Mouse (Mus musculus) neural tube, embryonic 14.5 days (tissue): ENCODE data around the gene Cpsf4l. TPM values are rescaled to one million over a fixed set of nuclear protein-coding genes. Genes with fewer than 3 reads are reported as not detected.

Experiments
- ATAC-seq: fragments of 200-750 bp; cut with Nextera tagmentation; 2 replicates; pipeline ENCODE4 v1.8.0; 2017; ENCODE audit warnings: low read depth, mild to moderate bottlenecking, moderate TSS enrichment, moderate library complexity
- H3K27ac ChIP-seq: fragments of 300-500 bp; sonication (generic); 2 replicates; pipeline ENCODE4 v1.5.1; 2014; ENCODE audit warnings: low read depth, mild to moderate bottlenecking, control low read depth, low read length, moderate library complexity, mixed read lengths
- H3K27me3 ChIP-seq: fragments of 300-500 bp; sonication (generic); 2 replicates; pipeline ENCODE4 v1.6.1; 2014; ENCODE audit warnings: low read length; ENCODE audit not compliant: control insufficient read depth, insufficient read depth
- H3K36me3 ChIP-seq: fragments of 300-500 bp; sonication (generic); 2 replicates; pipeline ENCODE4 v1.6.1; 2014; ENCODE audit warnings: low read length, mixed read lengths; ENCODE audit not compliant: control insufficient read depth, insufficient read depth
- H3K4me1 ChIP-seq: fragments of 300-500 bp; sonication (generic); 2 replicates; pipeline ENCODE4 v1.6.1; 2014; ENCODE audit warnings: low read length; ENCODE audit not compliant: control insufficient read depth, insufficient read depth
- H3K4me2 ChIP-seq: fragments of 300-500 bp; sonication (generic); 2 replicates; pipeline ENCODE4 v1.6.1; 2014; ENCODE audit warnings: mild to moderate bottlenecking, low read depth, low read length, control low read depth
- H3K4me3 ChIP-seq: fragments of 300-500 bp; sonication (generic); 2 replicates; pipeline ENCODE4 v1.5.1; 2014; ENCODE audit warnings: low read depth, low read length, control low read depth, mixed read lengths
- H3K9ac ChIP-seq: fragments of 300-500 bp; sonication (generic); replicated peaks from 2 replicates; pipeline ENCODE4 v1.6.1; 2014; ENCODE audit warnings: low read depth, mild to moderate bottlenecking, control low read depth, low read length, mixed read lengths
- H3K9me3 ChIP-seq: fragments of 300-500 bp; sonication (generic); 2 replicates; pipeline ENCODE4 v1.6.1; 2016; ENCODE audit warnings: low read length; ENCODE audit not compliant: control insufficient read depth
- WGBS: fragments of 180-500 bp; shearing (Covaris S2); extraction: QIAGEN DNeasy Blood & Tissue Kit; methylation state at CpG from one replicate; pipeline ENCODE4 v1.1.7; 2014; 5-methylcytosine and 5-hydroxymethylcytosine counted together
- polyA plus RNA-seq: library from polyadenylated mRNA; unstranded; fragments of >200 nt; fragmentation: Nextera tagmentation; extraction: Ambion mirVana; gene quantifications from 2 replicates; pipeline ENCODE4 v1.2.1, GENCODE M21; 2014

The Cpsf4l gene
- polyA plus RNA-seq, 1 experiment from 2014 or later, result 0.72 TPM

GRCm38 (mm10) chr11:113739213-113739612 is 29.4 kb upstream of the Cpsf4l start:
- Histone ChIP-seq H3K36me3 (no peaks in the 10 kb centered on the region), H3K9me3 (no peaks in the 10 kb centered on the region), H3K27ac (no peak overlapping the region), H3K4me3 (no peak overlapping the region), H3K9ac (no peak overlapping the region), H3K27me3 (no peaks in the 10 kb centered on the region), H3K4me1 (0 out of 2 replicates have a peak, but pooled peaks cover 8% of the 10 kb centered on the region), H3K4me2 (no peak overlapping the region)
- WGBS, result 81% methylated on average over 8 of the region's 8 CpGs
- no peak for ATAC-seq

- 58% methylated on average over 8 of the region's 8 CpGs for WGBS
- Histone ChIP-seq H3K4me2 (no peak overlapping the region), H3K27ac (no peak overlapping the region), H3K9me3 (no peaks in the 10 kb centered on the region), H3K4me1 (0 out of 2 replicates have a peak, but pooled peaks cover 8% of the 10 kb centered on the region), H3K9ac (no peak overlapping the region), H3K36me3 (no peaks in the 10 kb centered on the region), H3K4me3 (no peak overlapping the region), H3K27me3 (no peaks in the 10 kb centered on the region)
- no peak for ATAC-seq
Measured at GRCm38 (mm10) chr11:113737912-113738311, 28.1 kb upstream of the Cpsf4l start.

- Histone ChIP-seq H3K9ac (no peak overlapping the region), H3K4me2 (no peak overlapping the region), H3K36me3 (no peaks in the 10 kb centered on the region), H3K4me3 (no peak overlapping the region), H3K4me1 (0 out of 2 replicates have a peak, but pooled peaks cover 8% of the 10 kb centered on the region), H3K27me3 (no peaks in the 10 kb centered on the region), H3K9me3 (no peaks in the 10 kb centered on the region), H3K27ac (no peak overlapping the region)
- 91% methylated on average over 3 of the region's 3 CpGs for WGBS
- ATAC-seq, result no peak
Measured at GRCm38 (mm10) chr11:113737553-113737854, 27.7 kb upstream of the Cpsf4l start.

GRCm38 (mm10) chr11:113736848-113737552 is 27.2 kb upstream of the Cpsf4l start:
- no peaks in the 10 kb centered on the region for H3K9me3 ChIP-seq
- no peak for ATAC-seq
- 71% methylated on average over 11 of the region's 11 CpGs for WGBS
- H3K9ac ChIP-seq, result no peak overlapping the region
- no peaks in the 10 kb centered on the region for H3K36me3 ChIP-seq
- no peak overlapping the region for H3K4me3 ChIP-seq
- H3K27me3 ChIP-seq, result no peaks in the 10 kb centered on the region
- H3K4me1 ChIP-seq, result 0 out of 2 replicates have a peak, but pooled peaks cover 8% of the 10 kb centered on the region
- H3K4me2 ChIP-seq, result no peak overlapping the region
- no peak overlapping the region for H3K27ac ChIP-seq

GRCm38 (mm10) chr11:113735151-113735550 is 25.3 kb upstream of the Cpsf4l start:
- H3K27ac ChIP-seq, result no peak overlapping the region
- H3K4me2 ChIP-seq, result no peak overlapping the region
- no peaks in the 10 kb centered on the region for H3K27me3 ChIP-seq
- H3K4me3 ChIP-seq, result no peak overlapping the region
- no peak overlapping the region for H3K9ac ChIP-seq
- 80% methylated on average over 6 of the region's 6 CpGs for WGBS
- H3K36me3 ChIP-seq, result no peaks in the 10 kb centered on the region
- no peaks in the 10 kb centered on the region for H3K9me3 ChIP-seq
- 0 out of 2 replicates have a peak, but pooled peaks cover 8% of the 10 kb centered on the region for H3K4me1 ChIP-seq
- ATAC-seq, result no peak

GRCm38 (mm10) chr11:113733631-113734364 is 24.0 kb upstream of the Cpsf4l start:
- no peak for ATAC-seq
- no peaks in the 10 kb centered on the region for H3K9me3 ChIP-seq
- no peak overlapping the region for H3K4me3 ChIP-seq
- no peaks in the 10 kb centered on the region for H3K27me3 ChIP-seq
- 0 out of 2 replicates have a peak, but pooled peaks cover 8% of the 10 kb centered on the region for H3K4me1 ChIP-seq
- H3K27ac ChIP-seq, result no peak overlapping the region
- 48% methylated on average over 6 of the region's 6 CpGs for WGBS
- H3K36me3 ChIP-seq, result no peaks in the 10 kb centered on the region; the same call in none of the 2 replicates
- H3K4me2 ChIP-seq, result no peak overlapping the region
- no peak overlapping the region for H3K9ac ChIP-seq

GRCm38 (mm10) chr11:113731945-113732612 is 22.3 kb upstream of the Cpsf4l start:
- Histone ChIP-seq H3K27ac (no peak overlapping the region), H3K9me3 (no peaks in the 10 kb centered on the region), H3K4me1 (0 out of 2 replicates have a peak, but pooled peaks cover 4% of the 10 kb centered on the region), H3K9ac (no peak overlapping the region), H3K36me3 (peaks cover 10% of the 10 kb centered on the region), H3K27me3 (no peaks in the 10 kb centered on the region), H3K4me3 (no peak overlapping the region), H3K4me2 (no peak overlapping the region)
- no peak for ATAC-seq
- 93% methylated on average over 10 of the region's 10 CpGs for WGBS

GRCm38 (mm10) chr11:113730879-113731278 is 21.1 kb upstream of the Cpsf4l start:
- Histone ChIP-seq H3K4me2 (no peak overlapping the region), H3K4me3 (no peak overlapping the region), H3K36me3 (peaks cover 10% of the 10 kb centered on the region), H3K27me3 (no peaks in the 10 kb centered on the region), H3K9me3 (no peaks in the 10 kb centered on the region), H3K9ac (no peak overlapping the region), H3K4me1 (peaks cover 7% of the 10 kb centered on the region; the same call in 1 of the 2 replicates), H3K27ac (no peak overlapping the region)
- 79% methylated on average over 3 of the region's 3 CpGs for WGBS
- no peak for ATAC-seq

- no peak overlapping the region for H3K4me3 ChIP-seq
- ATAC-seq, result no peak
- H3K27me3 ChIP-seq, result no peaks in the 10 kb centered on the region
- no peak overlapping the region for H3K4me2 ChIP-seq
- peaks cover 12% of the 10 kb centered on the region; the same call in 1 of the 2 replicates for H3K4me1 ChIP-seq
- peaks cover 10% of the 10 kb centered on the region for H3K36me3 ChIP-seq
- H3K9ac ChIP-seq, result no peak overlapping the region
- no peaks in the 10 kb centered on the region for H3K9me3 ChIP-seq
- no peak overlapping the region for H3K27ac ChIP-seq
- WGBS, result 67% methylated on average over 8 of the region's 8 CpGs
Measured at GRCm38 (mm10) chr11:113729917-113730316, 20.1 kb upstream of the Cpsf4l start.
